Comparison of ENCODE assay signal across 10 mouse cellular contexts in the genomic region with DNA sequence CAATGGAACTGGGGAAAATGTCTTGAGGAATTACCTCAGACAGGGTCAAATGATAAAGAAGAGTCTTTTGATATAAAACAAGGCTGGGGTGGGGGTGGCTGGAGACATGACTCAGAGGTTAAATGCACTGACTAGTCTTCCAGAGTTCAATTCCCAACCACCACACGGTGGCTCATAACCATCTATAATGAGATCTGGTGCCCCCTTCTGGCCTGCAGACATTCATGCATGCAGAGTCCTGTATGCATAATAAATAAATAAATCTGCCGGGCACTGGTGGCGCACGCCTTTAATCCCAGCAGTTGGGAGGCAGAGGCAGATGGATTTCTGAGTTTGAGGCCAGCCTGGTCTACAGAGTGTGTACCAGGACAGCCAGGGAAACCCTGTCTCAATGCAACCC. TPM values are rescaled to one million over a fixed set of nuclear protein-coding genes. Genes with fewer than 3 reads are reported as not detected.
DNase-seq lines count a peak whose midpoint lies in the region; ATAC-seq lines count a peak whose summit lies in the region.
"Had no signal": no experiment of that assay in that cellular context is flagged by ENCODE, and none has a peak within 500 bp of the region (broad histone marks: within the 10 kb centered on the region; RNA-seq: fewer than 3 reads in every experiment).

No protein-coding gene starts in this region.

- H3K4me3 ChIP-seq in hindbrain, embryonic 10.5 days: no peak overlapping the region
- no peak overlapping the region for H3K4me3 ChIP-seq in hindbrain, embryonic 12.5 days

- 67% methylated on average over 4 of the region's 4 CpGs for WGBS in hindbrain, embryonic 10.5 days
- WGBS in hindbrain, embryonic 12.5 days: 50% methylated on average over 4 of the region's 4 CpGs

- H3K27ac ChIP-seq in hindbrain, embryonic 10.5 days: no peak overlapping the region
- no peak overlapping the region for H3K27ac ChIP-seq in hindbrain, embryonic 12.5 days

- peaks cover 9% of the 10 kb centered on the region for H3K4me1 ChIP-seq in hindbrain, embryonic 10.5 days (replicated peaks)
- H3K4me1 ChIP-seq in hindbrain, embryonic 12.5 days: peaks cover 6% of the 10 kb centered on the region

- no peak overlapping the region for H3K9ac ChIP-seq in hindbrain, embryonic 12.5 days

- peaks cover 2% of the 10 kb centered on the region; the same call in 1 of the 2 replicates for H3K36me3 ChIP-seq in hindbrain, embryonic 10.5 days
- no peaks in the 10 kb centered on the region for H3K36me3 ChIP-seq in hindbrain, embryonic 12.5 days

- H3K4me2 ChIP-seq in hindbrain, embryonic 12.5 days (replicated peaks): no peak overlapping the region

- H3K9me3 ChIP-seq in hindbrain, embryonic 10.5 days: no peaks in the 10 kb centered on the region
- H3K9me3 ChIP-seq in hindbrain, embryonic 12.5 days (replicated peaks): no peaks in the 10 kb centered on the region

- H3K27me3 ChIP-seq in hindbrain, embryonic 10.5 days (ENCODE audit: insufficient read depth, poor library complexity, severe bottlenecking): no peaks in the 10 kb centered on the region
- no peaks in the 10 kb centered on the region for H3K27me3 ChIP-seq in hindbrain, embryonic 12.5 days

- no peak for ATAC-seq in hindbrain, embryonic 12.5 days (ENCODE audit: low FRiP score)
- ATAC-seq in erythroid progenitor cell, adult 5-6 weeks (replicated peaks; ENCODE audit: low FRiP score, poor library complexity, severe bottlenecking): no peak
- no peak for ATAC-seq in megakaryocyte-erythroid progenitor cell, adult 5-6 weeks (replicated peaks; ENCODE audit: low FRiP score, low TSS enrichment, poor library complexity, severe bottlenecking)

- DNase-seq in hindbrain, embryonic 10.5 days (ENCODE audit: low spot score): peak; percentile 15
- peak; percentile 61 for DNase-seq in A20 (ENCODE audit: low read depth, low spot score)
- peak; percentile 60 for DNase-seq in NIH3T3 (ENCODE audit: low read depth)
- DNase-seq in kidney, adult 8-10 months: peak; percentile 17 to 24
- DNase-seq in retina, postnatal 1 day: peak; percentile 35

RNA-seq across cellular contexts. Expression of a gene that starts 4.8 kb away (rescaled TPM):
- polyA plus RNA-seq in hindbrain, embryonic 10.5 days (2016; fragmentation: Nextera tagmentation; extraction: Ambion mirVana): 14.4 and 15.4 TPM in 2 replicates
- 10.1 and 11.2 TPM in 2 replicates for polyA plus RNA-seq in hindbrain, embryonic 12.5 days (2016; fragmentation: Nextera tagmentation; extraction: Ambion mirVana)
- not detected in 2 replicates for total RNA-seq in erythroid progenitor cell, adult 5-6 weeks (2015; ENCODE audit: low replicate concordance)
- not detected in 2 replicates for total RNA-seq in erythroid progenitor cell, adult 5-6 weeks (2017; ENCODE audit: low replicate concordance)
- total RNA-seq in megakaryocyte-erythroid progenitor cell, adult 5-6 weeks (2014; fragmentation: Nextera tagmentation): 7.2 and 19.5 TPM in 2 replicates
- total RNA-seq in megakaryocyte-erythroid progenitor cell, adult 5-6 weeks (2017): 9.8 TPM in 1 of 2 replicates, not detected in the other

RNA-seq across cellular contexts. Expression of a gene that starts 4.9 kb away (rescaled TPM):
- polyA plus RNA-seq in hindbrain, embryonic 10.5 days (2016; fragmentation: Nextera tagmentation; extraction: Ambion mirVana): 755 and 805 TPM in 2 replicates
- 523 and 555 TPM in 2 replicates for polyA plus RNA-seq in hindbrain, embryonic 12.5 days (2016; fragmentation: Nextera tagmentation; extraction: Ambion mirVana)
- total RNA-seq in erythroid progenitor cell, adult 5-6 weeks (2015; ENCODE audit: low replicate concordance): 105 and 118 TPM in 2 replicates
- 43.0 and 53.2 TPM in 2 replicates for total RNA-seq in erythroid progenitor cell, adult 5-6 weeks (2017; ENCODE audit: low replicate concordance)
- total RNA-seq in megakaryocyte-erythroid progenitor cell, adult 5-6 weeks (2014; fragmentation: Nextera tagmentation): 703 and 802 TPM in 2 replicates
- total RNA-seq in megakaryocyte-erythroid progenitor cell, adult 5-6 weeks (2017): 484 and 489 TPM in 2 replicates

RNA-seq across cellular contexts. Expression of a gene that starts 5.0 kb away (rescaled TPM):
- not detected in 2 replicates for polyA plus RNA-seq in hindbrain, embryonic 10.5 days (2016; fragmentation: Nextera tagmentation; extraction: Ambion mirVana)
- 0.22 TPM in 1 of 2 replicates, not detected in the other for polyA plus RNA-seq in hindbrain, embryonic 12.5 days (2016; fragmentation: Nextera tagmentation; extraction: Ambion mirVana)
- total RNA-seq in erythroid progenitor cell, adult 5-6 weeks (2015; ENCODE audit: low replicate concordance): not detected in 2 replicates
- not detected in 2 replicates for total RNA-seq in erythroid progenitor cell, adult 5-6 weeks (2017; ENCODE audit: low replicate concordance)
- total RNA-seq in megakaryocyte-erythroid progenitor cell, adult 5-6 weeks (2014; fragmentation: Nextera tagmentation): not detected in 2 replicates
- total RNA-seq in megakaryocyte-erythroid progenitor cell, adult 5-6 weeks (2017): not detected in 2 replicates
- total RNA-seq: common myeloid progenitor, adult 5-6 weeks had no signal

RNA-seq across cellular contexts. Expression of a gene that starts 32.9 kb away (rescaled TPM):
- polyA plus RNA-seq in hindbrain, embryonic 10.5 days (2016; fragmentation: Nextera tagmentation; extraction: Ambion mirVana): 150 and 157 TPM in 2 replicates
- polyA plus RNA-seq in hindbrain, embryonic 12.5 days (2016; fragmentation: Nextera tagmentation; extraction: Ambion mirVana): 142 and 145 TPM in 2 replicates
- 17.7 and 47.4 TPM in 2 replicates for total RNA-seq in erythroid progenitor cell, adult 5-6 weeks (2015; ENCODE audit: low replicate concordance)
- total RNA-seq in erythroid progenitor cell, adult 5-6 weeks (2017; ENCODE audit: low replicate concordance): 5.0 and 10.4 TPM in 2 replicates
- total RNA-seq in megakaryocyte-erythroid progenitor cell, adult 5-6 weeks (2014; fragmentation: Nextera tagmentation): 39.2 and 70.5 TPM in 2 replicates
- total RNA-seq in megakaryocyte-erythroid progenitor cell, adult 5-6 weeks (2017): 7.0 and 19.7 TPM in 2 replicates

RNA-seq across cellular contexts. Expression of a gene that starts 37.5 kb away (rescaled TPM):
- not detected in 2 replicates for polyA plus RNA-seq in hindbrain, embryonic 10.5 days (2016; fragmentation: Nextera tagmentation; extraction: Ambion mirVana)
- 0.23 and 0.25 TPM in 2 replicates for polyA plus RNA-seq in hindbrain, embryonic 12.5 days (2016; fragmentation: Nextera tagmentation; extraction: Ambion mirVana)
- total RNA-seq in erythroid progenitor cell, adult 5-6 weeks (2015; ENCODE audit: low replicate concordance): not detected in 2 replicates
- not detected in 2 replicates for total RNA-seq in erythroid progenitor cell, adult 5-6 weeks (2017; ENCODE audit: low replicate concordance)
- not detected in 2 replicates for total RNA-seq in megakaryocyte-erythroid progenitor cell, adult 5-6 weeks (2014; fragmentation: Nextera tagmentation)
- total RNA-seq in megakaryocyte-erythroid progenitor cell, adult 5-6 weeks (2017): not detected in 2 replicates
- total RNA-seq: common myeloid progenitor, adult 5-6 weeks; left cerebral cortex, adult 18-20 months had no signal

Comparison
In these comparisons a context has a peak if more than half of its experiments do, and no peak if none do; other contexts are left out.
1. RNA of a gene that starts 4.9 kb away (total RNA-seq): 484 to 802 TPM in megakaryocyte-erythroid progenitor cell, adult 5-6 weeks; 43.0 to 118 TPM in erythroid progenitor cell, adult 5-6 weeks; every median in the first group is over 4 times any median in the second.
2. Peak in every context shown above with its lines, with median percentiles within 50 percentile points of each other: DNase-seq.